Mouse (Mus musculus) lung, embryonic 14.5 days (tissue): ENCODE results near the gene P3h3. TPM values are rescaled to one million over a fixed set of nuclear protein-coding genes. Genes with fewer than 3 reads are reported as not detected.

Experiments used
- ATAC-seq: fragments of 200-750 bp; cut with Nextera tagmentation; 2 replicates; pipeline ENCODE4 v1.8.0; 2017; ENCODE audit warnings: mild to moderate bottlenecking, moderate TSS enrichment, moderate library complexity; ENCODE audit not compliant: insufficient read depth
- DNase-seq: peaks from one replicate; pipeline ENCODE4 v3.0.0-alpha.2; 2015
- H3K27ac ChIP-seq: fragments of 300-500 bp; sonication (generic); 2 replicates; pipeline ENCODE4 v1.5.1; 2014; ENCODE audit warnings: low read depth, mild to moderate bottlenecking, moderate library complexity
- H3K27me3 ChIP-seq: fragments of 300-500 bp; sonication (generic); 2 replicates; pipeline ENCODE4 v1.6.1; 2014; ENCODE audit warnings: low read length, control low read depth; ENCODE audit not compliant: insufficient read depth
- H3K36me3 ChIP-seq: fragments of 300-500 bp; sonication (generic); 2 replicates; pipeline ENCODE4 v1.6.1; 2014; ENCODE audit warnings: control low read depth; ENCODE audit not compliant: insufficient read depth
- H3K4me1 ChIP-seq: fragments of 300-500 bp; sonication (generic); 2 replicates; pipeline ENCODE4 v1.6.1; 2014; ENCODE audit warnings: antibody characterized with exemption, control low read depth; ENCODE audit not compliant: insufficient read depth
- H3K4me2 ChIP-seq: fragments of 300-500 bp; sonication (generic); 2 replicates; pipeline ENCODE4 v1.6.1; 2014; ENCODE audit warnings: mild to moderate bottlenecking
- H3K4me3 ChIP-seq: fragments of 300-500 bp; sonication (generic); 2 replicates; pipeline ENCODE4 v1.5.1; 2014; ENCODE audit warnings: low read depth, low read length
- H3K9ac ChIP-seq: fragments of 300-500 bp; sonication (generic); 2 replicates; pipeline ENCODE4 v1.6.1; 2014
- H3K9me3 ChIP-seq: fragments of 300-500 bp; sonication (generic); 2 replicates; pipeline ENCODE4 v1.6.1; 2016; ENCODE audit warnings: low read depth, low read length, control low read depth
- CTCF ChIP-seq: IDR thresholded peaks from 2 replicates; pipeline ENCODE4 v1.5.1; 2016; ENCODE audit warnings: antibody characterized with exemption, low read depth
- WGBS: fragments of 180-500 bp; shearing (Covaris S2); extraction: QIAGEN DNeasy Blood & Tissue Kit; methylation state at CpG from one replicate; pipeline ENCODE4 v1.1.7; 2014; 5-methylcytosine and 5-hydroxymethylcytosine counted together
- polyA plus RNA-seq: library from polyadenylated mRNA; unstranded; fragments of >200 nt; fragmentation: Nextera tagmentation; extraction: Ambion mirVana; gene quantifications from 2 replicates; pipeline ENCODE4 v1.2.1, GENCODE M21; 2014

Gene P3h3
- polyA plus RNA-seq, 1 experiment from 2014 or later = 34.3 TPM

DNA sequence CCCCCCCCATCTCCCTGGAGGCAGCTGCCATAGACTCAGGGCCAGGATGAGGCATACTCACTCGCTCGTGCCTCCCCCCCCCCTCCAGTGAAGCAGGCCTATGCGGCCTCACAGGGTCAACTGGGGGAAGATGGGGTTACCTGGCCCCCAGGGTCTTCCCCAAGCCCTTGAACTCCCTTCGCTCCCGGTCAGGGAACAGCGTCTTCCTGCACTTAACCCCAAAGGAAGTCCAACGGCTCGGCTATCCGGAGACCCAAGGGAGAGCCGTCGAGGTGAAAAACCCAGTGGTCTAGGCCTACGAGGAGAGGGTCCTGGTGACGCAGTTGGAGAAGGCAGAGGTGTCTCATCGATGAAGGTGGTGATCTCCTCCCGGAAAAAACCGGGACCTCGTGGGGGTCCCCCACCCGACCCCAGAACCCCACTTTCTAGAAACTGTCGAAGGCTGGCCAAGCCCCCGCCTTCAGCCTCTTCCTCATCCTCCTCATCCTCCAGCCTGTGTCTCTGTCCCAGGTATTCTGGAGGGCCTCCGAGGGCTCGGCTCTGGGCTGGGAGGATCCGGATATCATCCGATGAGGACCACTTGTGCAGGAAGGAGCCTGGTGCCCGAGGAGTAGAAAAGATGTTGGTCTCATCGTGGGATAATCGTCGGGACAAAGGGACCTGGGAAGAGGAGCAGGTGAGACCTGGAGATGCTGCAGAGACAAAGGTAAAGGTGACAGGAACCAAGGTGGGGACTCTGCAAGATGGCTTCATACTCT lies 1.2 kb upstream of the P3h3 start:
- H3K9ac ChIP-seq = no peak overlapping the region
- 65% methylated on average over 28 of the region's 28 CpGs for WGBS
- H3K4me3 ChIP-seq = peak overlapping the region; percentile 77; the same call in 1 of the 2 replicates
- peak overlapping the region; percentile 87 for H3K4me2 ChIP-seq
- peaks cover 24% of the 10 kb centered on the region; the same call in 1 of the 2 replicates for H3K27me3 ChIP-seq
- H3K4me1 ChIP-seq = 0 out of 2 replicates have a peak, but pooled peaks cover 12% of the 10 kb centered on the region
- H3K36me3 ChIP-seq = peaks cover 4% of the 10 kb centered on the region
- no peak overlapping the region for H3K27ac ChIP-seq
- ATAC-seq = no peak
- TF ChIP-seq CTCF = no peak
- H3K9me3 ChIP-seq = no peaks in the 10 kb centered on the region
- DNase-seq = no peak

GRCm38 (mm10) chr6:124857840-124858530 lies 433 bp upstream of the P3h3 start:
- Histone ChIP-seq H3K36me3 (peaks cover 12% of the 10 kb centered on the region), H3K4me1 (0 out of 2 replicates have a peak, but pooled peaks cover 9% of the 10 kb centered on the region), H3K4me3 (peak overlapping the region; percentile 77), H3K4me2 (peak overlapping the region; percentile 87), H3K27ac (peak overlapping the region; percentile 97), H3K9me3 (no peaks in the 10 kb centered on the region), H3K27me3 (peaks cover 19% of the 10 kb centered on the region; the same call in 1 of the 2 replicates), H3K9ac (peak overlapping the region; percentile 92)
- peak; percentile 19 for DNase-seq
- ATAC-seq = 0 out of 2 replicates have a peak, but pooled peaks have one; percentile 1
- WGBS = 19% methylated on average over 26 of the region's 26 CpGs
- no peak for TF ChIP-seq CTCF

DNA sequence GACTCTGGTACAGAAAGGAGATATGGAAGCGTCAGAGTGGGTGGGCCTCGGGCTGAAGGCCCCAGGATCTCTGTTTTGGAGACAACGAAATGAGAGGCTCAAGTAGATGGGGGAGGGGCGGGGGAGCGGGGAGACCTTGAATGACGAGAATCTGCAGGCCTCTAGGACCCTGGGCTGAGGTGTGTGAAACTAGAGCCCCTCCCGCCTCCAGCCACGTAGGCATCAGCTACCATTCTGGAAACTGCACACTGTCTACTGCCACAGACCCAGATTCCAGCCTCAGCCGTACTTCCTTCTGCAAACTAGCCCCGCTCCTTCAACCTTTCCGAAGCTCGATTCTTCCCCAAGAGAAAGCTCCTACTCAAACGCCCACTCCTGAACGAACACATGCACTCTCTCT lies 1.2 kb downstream of the P3h3 start:
- H3K36me3 ChIP-seq = peaks cover 19% of the 10 kb centered on the region
- 9% methylated on average over 14 of the region's 14 CpGs for WGBS
- DNase-seq (peak; percentile 56), ATAC-seq (peak; percentile 57)
- peak overlapping the region; percentile 92 for H3K9ac ChIP-seq
- peak overlapping the region; percentile 87 for H3K4me2 ChIP-seq
- peak overlapping the region; percentile 67; the same call in 1 of the 2 replicates for H3K27ac ChIP-seq
- H3K4me1 ChIP-seq = 0 out of 2 replicates have a peak, but pooled peaks cover 9% of the 10 kb centered on the region
- H3K9me3 ChIP-seq = no peaks in the 10 kb centered on the region
- no peak for TF ChIP-seq CTCF
- H3K27me3 ChIP-seq = peaks cover 13% of the 10 kb centered on the region; the same call in 1 of the 2 replicates
- peak overlapping the region; percentile 77 for H3K4me3 ChIP-seq

- 61% methylated on average over 12 of the region's 12 CpGs for WGBS
Observed at GRCm38 (mm10) chr6:124854647-124855046, 2.9 kb downstream of the P3h3 start.

DNA sequence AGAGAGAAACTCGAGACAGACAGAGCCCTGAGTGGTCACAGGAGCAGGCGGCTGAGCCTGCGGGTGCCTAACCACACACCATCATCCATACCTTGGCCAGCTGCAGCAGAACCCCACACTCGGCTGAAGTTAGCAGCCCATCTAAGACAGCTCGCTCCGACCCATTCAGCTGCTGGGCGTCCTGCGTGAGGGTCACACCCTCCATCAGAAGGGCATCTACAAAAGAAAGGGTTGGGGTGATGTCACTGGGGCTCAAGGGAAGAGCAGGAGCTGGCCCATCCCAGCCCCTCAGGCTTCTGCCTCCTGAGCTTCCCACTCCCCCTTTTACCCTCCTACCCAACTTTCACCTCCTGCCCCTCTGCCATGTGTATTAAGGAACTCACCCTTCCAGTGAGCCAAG lies 7.0 kb downstream of the P3h3 start:
- Histone ChIP-seq H3K4me2 (no peak overlapping the region), H3K27ac (no peak overlapping the region), H3K9me3 (no peaks in the 10 kb centered on the region), H3K9ac (no peak overlapping the region), H3K36me3 (peaks cover 35% of the 10 kb centered on the region), H3K4me1 (no peaks in the 10 kb centered on the region), H3K4me3 (no peak overlapping the region), H3K27me3 (no peaks in the 10 kb centered on the region)
- no peak for TF ChIP-seq CTCF
- ATAC-seq (no peak), DNase-seq (no peak)
- WGBS = 44% methylated on average over 8 of the region's 8 CpGs

More at GRCm38 (mm10) chr6:124854647-124855046, 2.9 kb downstream of the P3h3 start:
- Histone ChIP-seq H3K27ac (no peak overlapping the region), H3K9ac (no peak overlapping the region), H3K4me3 (no peak overlapping the region), H3K4me1 (0 out of 2 replicates have a peak, but pooled peaks cover 6% of the 10 kb centered on the region), H3K4me2 (no peak overlapping the region), H3K36me3 (peaks cover 26% of the 10 kb centered on the region), H3K27me3 (peaks cover 13% of the 10 kb centered on the region; the same call in 1 of the 2 replicates), H3K9me3 (no peaks in the 10 kb centered on the region)
- no peak for DNase-seq
- no peak for ATAC-seq
- no peak for TF ChIP-seq CTCF

DNA sequence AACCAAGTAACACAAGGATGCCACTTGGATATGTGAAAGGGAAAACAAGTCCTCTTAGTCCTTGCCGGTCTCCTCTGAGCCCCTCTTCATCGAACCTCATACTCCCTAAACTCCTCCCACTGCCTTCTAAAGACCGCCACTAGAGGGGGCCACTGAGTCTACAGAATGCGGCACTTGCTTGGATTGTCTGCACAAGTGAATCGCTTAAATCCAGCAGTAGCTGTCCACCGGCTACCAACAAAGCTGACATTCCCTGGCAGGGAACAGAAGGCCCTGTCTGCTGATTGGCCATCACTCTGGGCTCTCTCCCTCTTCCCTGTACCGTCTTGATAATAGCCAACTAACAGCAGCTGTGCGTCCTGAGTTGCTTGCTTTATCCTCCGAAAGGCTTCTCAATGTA lies 10.2 kb downstream of the P3h3 start:
- TF ChIP-seq CTCF = peak; percentile 98
- Histone ChIP-seq H3K27me3 (no peaks in the 10 kb centered on the region), H3K4me1 (no peaks in the 10 kb centered on the region), H3K9ac (no peak overlapping the region), H3K4me3 (no peak overlapping the region), H3K36me3 (peaks cover 24% of the 10 kb centered on the region; the same call in 1 of the 2 replicates), H3K9me3 (no peaks in the 10 kb centered on the region), H3K27ac (no peak overlapping the region), H3K4me2 (no peak overlapping the region)
- DNase-seq = peak; percentile 97
- ATAC-seq = peak; percentile 89
- WGBS = 9% methylated on average over 9 of the region's 9 CpGs
